Mouse (Mus musculus) spleen, embryonic (tissue): ENCODE measurements at regions not wholly inside any gene's neighbourhood (a gene's known extent, or its start where the extent isn't known, plus 50 kb on each side); places are given as distances from the start of the nearest gene placed in this dataset.

Source experiments
- CTCF ChIA-PET: fragments of 350-600 bp; sonication (Branson Sonifier 250); formaldehyde crosslinking; loops from one replicate; lab custom pipeline; 2022; lab: Charles Lee

DNA sequence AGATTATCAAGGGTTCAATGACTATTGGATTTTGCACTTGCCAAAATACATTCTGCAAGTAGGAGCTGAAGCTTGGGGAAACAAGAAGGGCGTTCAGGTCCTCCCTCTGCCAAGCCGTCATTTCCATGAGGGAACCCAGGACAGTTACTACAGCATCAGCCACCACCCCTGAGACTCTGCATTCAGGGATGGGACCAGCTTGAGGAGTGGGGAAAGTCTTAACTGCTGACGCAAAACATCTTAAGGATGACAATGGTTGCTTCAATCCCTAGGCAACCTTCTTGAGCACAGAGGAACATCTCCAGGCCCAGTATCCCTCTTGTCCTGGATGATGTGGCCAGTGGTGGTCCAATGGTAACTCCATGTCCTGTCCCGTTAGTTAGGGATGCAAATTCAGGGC lies 137.2 kb upstream of the Noct start:
- CTCF ChIA-PET: no interaction called here

DNA sequence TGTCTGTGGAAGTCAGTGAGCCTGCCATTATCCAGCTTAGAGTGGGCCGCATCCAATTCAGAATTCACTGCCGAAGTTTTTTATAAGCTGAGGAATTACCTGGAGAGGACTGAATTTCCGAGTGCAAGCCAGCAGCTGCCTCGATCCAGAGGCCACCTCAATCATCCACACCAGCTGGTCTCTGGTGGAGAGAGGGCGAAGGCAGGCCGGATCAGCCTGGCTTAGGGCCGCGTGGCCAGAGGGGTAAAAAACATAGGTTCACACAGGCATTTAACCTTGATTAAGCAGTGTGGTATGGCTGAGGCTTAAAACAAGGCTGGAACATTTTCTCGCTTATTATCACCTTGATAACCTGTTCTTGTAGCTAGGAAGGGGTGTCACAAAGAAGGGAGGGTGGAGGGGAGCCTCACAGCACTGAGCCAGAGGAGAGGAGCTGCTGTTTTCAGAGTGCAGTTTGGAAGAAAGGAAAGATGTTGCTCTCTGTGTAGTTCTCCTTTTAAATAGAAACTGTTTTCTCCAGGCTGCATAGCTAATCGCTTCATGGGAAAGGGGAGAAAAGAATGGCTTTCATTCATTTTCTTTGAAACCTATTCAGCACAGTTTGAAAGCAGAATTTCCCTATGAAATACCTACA lies 135.1 kb upstream of the Noct start:
- CTCF ChIA-PET: no interaction called here

DNA sequence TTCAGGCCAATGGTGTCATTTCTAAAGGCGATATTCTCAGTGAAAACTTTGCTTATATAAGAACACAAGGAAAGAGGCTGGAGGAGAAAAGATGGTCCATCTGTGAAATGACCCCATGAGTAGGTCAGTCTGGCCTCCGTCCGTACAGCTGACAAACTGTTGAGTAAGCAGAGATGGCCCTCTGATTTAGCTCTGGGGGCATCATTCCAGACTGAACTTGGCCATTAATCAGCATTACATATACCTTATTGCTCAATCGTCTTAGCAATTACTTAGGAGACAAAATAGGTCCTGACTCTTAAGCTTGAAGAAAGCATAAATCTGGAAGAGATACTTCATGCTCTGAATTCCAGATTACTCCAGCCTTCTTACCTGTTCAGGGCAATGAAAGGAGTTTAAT lies 132.8 kb upstream of the Noct start:
- CTCF ChIA-PET: no interaction called here

DNA sequence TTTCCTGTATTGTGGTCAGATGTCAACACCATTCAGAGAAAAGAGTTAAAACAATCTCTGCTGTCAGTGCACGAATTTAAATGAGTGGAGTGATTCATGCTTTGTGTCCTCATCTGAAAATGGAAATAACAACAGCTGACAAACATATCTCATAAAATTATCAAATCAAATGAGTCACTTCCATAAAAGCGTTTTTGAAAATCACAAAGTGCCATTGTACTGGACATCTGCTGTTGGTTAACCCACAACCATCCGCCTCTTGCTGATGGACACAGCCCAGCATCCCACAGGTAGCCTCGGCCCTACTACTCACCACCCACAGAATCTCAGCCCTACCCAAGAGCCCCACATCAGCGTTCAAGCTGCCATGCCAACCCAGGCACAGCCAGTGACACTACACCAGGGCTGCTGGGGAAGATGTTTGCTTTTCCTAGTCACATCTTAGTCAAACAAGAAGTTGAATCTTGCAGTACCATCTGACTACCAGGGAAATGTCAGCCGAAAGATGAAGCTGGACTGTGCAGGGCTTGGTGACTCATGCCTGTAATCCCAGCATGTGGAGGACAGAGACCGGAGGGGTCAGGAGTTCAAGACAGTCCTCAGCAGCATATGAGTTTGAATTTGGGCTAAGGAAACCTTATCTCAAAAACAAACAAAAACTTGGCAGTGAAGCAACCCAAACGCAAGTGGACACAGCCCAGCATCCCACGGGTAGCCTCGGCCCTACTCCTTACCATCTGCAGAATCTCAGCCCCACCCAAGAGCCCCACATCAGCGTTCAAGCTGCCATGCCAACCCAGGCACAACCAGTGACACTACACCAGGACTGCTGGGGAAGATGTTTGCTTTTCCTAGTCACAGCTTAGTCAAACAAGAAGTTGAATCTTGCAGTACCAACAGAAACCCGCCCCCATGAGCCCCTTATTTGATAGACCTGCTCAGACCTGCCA lies 131.9 kb upstream of the Noct start:
- CTCF ChIA-PET: no interaction called here

DNA sequence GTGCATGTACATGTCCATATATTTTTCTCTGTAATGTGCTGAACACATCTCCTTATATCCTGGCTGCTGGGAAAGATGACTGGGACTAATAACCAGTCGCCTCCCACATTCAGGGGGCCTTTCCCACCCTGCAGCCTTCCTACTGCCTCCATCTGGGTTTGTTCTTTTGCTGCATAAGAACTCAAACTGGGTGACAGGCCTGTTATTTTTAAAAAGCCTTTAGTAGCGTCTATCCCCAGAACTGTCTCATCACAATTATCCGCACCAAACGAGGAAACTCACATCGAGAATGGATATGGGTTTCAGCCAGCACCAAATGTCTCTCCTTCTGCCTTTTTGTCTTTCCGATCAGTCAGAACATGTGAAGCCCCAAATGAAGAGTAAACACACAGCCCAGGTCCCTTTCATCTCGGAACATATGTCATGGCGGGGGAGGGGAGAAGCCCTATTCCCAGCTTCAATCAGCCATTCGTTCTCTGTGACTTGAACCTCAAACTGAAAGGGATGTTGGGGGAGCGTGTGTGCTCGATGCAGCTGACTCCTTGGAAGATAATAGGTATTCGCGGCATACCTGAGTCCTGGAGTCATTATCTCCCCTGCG lies 128.3 kb upstream of the Noct start:
- CTCF ChIA-PET: no interaction called here

DNA sequence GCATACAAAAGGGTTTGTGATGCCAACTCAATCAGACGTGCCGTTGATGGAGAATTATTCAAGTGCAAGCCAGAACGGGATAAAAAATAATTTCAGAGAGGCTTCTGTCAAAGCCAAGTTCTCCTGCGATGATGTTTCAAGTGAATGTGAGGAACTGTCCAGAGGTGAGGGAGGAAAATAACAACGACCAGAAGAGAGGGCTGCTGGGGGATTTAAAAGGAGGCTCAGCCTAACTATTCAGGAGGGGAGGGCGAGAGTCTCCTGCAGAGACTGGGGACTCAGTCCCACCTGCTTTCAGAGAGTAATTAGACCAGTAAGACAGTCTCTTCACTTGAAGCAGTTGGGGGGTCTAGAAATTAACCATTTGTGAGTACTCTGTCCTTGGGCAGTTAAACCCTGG lies 127.7 kb upstream of the Noct start:
- CTCF ChIA-PET: no interaction called here

DNA sequence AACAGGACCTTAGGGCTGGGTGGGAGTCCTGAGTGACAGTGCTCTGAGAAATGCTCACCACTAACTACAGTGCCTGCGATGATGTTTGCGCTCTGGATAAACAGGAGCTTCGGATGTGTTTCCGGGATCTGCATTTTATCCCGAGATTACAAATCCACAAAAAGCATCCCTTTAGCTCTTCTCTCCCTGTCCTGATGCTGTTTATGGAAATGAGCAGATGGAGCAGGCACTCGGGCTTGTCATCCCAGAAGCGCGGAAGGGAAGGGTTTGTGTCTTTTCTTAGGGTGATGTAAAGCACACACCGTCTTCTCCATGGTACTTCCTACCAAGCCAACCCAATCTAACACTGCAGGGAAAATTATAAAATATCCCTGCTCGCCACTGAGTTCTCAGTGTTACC lies 126.9 kb upstream of the Noct start:
- CTCF ChIA-PET: no interaction called here

DNA sequence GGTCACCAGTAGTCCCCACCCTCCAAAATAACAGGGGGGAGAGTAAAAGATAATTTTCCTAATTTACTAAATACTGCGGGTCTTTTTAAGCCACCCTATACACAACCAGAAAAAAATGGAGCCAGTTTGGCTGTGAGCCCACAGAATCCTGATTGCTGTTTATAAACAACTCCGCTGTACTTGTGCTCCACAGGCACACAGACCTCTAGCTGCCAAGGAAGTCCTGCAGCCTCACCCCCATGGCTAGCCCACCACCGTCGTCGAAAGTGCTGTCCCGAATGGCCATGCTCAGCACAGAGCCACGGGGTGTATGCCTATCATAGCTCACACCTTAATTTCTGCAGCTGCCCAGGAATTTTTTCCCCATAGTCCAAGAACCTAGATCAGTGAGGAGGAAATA lies 124.3 kb upstream of the Noct start:
- CTCF ChIA-PET: no interaction called here

DNA sequence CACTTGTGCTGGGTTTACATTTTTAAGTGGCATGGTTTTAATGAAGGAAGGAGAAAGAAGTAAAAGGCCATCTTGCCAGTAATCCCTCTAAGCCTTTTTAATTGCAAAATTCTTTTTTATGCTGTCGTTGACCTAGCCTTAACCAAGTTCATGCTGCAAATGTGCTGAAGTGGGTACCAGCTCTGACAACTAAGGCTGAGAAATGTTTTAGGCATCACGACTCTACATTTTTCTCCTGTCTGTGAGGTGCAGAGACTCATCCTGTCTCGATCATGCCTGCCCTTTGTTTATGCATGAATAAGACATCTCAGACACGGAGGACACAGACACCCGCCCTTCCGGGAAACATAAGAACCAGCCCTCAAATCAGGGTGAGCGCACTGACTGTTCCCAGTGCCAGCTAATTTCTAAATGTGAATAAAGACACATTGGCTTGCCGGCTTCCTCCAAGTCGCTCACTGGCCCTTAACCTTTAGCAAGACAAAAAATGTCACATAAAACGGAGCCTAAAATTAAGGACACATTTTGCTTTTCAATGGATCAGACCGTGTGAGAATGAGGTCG lies 115.5 kb upstream of the Noct start:
- CTCF ChIA-PET: no interaction called here

DNA sequence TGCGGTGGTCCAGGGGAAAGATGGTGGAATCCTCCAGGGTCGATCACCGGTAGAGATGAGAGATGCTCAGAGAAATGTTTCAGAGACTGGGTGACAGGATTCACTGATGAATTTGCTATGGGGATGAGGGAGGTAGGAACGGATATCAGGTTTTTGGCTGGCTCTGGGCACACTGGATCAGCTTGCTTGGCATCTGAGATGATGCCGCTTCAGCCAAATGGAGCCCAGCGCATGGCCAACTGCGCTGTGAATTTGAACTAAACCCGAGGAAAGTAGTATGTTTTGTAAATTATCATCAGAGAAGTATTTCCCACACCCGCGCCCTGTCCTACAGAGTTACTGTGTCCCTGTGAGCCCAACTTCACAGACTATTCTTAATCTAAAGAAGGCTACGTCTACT lies 113.0 kb upstream of the Noct start:
- CTCF ChIA-PET: no interaction called here

DNA sequence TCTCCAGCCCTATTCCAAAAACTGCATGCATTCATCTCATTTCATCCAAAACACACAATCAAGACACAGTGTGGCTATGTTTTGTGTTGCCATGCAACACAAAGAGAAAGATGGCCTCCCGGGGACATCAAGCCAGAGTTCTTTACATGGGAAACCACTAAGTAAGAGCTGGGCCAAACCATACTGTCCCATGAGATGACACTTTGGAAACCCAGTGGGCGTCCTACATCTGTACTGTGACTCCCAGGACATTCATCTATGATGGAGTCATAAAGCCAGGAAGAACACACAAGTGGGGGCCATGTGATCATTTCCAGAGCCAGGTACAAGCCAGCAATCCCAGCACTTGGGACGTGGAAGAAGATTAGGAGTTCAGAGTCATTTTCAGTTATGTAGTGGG lies 111.9 kb upstream of the Noct start:
- CTCF ChIA-PET: no interaction called here

DNA sequence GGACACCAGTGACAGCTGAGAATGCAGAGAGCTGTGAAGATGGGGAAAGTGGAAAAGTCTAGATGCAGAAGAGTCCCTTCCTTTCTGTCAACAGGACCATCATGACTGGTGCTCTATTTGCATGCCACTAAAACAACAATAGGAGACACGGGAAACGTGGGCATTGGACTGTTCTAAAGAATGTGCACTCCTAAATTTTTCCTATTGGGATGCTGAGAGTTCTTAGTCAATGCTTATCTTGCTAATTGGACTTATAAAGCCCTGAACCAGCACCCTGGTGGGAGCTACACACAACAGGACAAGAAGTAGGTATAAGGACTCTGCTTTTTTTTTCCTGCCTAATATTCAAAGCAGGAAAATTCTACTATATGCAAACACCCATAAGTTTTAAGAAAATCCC lies 108.3 kb upstream of the Noct start:
- CTCF ChIA-PET: no interaction called here

DNA sequence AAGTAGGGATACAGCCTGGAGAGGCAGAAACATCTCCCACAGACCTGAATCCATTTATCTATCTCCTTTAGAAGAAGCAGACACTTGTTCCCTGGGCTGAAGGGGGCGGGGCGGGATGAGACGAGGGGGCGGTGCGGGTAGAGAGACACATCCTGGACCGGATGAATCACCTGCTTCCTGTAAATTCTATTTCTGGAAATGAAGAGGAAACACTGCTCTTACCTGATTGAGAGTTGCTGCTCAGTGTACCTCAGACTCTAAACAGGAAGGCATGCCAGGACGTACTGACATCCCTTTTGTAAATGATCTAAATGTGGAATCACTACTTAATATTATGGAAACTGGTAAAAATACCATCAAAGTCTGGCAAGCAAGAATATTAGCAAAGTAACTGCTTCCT lies 105.5 kb upstream of the Noct start:
- CTCF ChIA-PET: no interaction called here

DNA sequence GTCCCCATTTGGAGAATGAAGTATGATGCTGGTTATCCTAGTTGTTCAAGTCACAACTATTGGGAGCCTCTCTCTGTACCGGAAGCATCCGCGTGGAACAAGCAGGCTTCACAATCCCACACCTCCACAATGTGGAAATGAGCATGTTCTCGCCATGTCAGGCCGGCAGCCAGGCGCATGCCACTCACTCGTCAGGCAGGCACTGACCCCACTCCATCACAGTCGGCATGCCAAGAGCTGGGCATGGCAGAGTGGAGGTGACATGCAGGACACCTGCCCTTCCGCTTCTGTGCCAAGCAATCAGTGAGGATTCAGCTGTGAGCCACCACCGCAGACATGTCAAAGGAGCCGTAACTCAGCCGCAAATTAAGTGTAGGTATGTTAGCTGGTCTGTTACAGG lies 103.7 kb upstream of the Noct start:
- CTCF ChIA-PET: no interaction called here

DNA sequence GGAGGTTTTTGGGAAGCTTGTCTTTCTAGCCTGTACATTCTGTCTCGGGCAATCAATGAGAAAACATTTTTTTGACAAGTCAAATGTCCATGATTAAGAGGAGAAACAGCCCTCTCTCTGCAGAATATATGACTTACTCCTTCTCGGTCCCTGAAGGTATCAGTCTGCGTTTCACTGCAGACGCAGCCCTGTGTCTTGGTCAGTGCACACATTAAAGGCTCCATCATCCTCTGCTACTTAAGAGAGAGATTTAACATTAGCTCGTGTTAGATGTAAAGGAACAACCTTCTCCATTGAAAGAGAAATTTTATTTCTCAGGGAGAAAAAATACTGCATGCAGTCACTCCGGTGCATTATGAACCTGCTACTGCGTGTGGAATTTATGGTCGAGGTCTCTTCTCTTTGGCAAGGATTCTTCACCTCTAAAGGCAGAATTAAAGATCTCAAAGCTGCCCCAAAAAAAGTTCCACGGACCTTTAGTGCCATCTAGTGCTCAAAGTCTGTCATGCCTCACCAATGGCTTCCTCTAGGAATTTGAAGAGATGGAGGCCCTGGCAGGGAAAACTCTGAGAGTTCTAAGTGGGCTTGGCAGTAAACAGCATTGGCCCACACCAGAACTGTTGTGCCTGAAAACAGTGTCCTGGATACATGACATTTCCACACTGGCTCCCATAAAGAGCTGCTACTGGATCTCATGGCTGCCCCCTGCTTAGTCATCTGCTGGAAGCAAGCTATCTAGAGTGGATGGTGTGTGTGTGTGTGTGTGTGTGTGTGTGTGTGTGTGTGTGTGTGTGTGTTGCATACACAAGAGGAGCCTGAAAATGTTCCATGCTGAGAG lies 102.3 kb upstream of the Noct start:
- CTCF ChIA-PET: no interaction called here

DNA sequence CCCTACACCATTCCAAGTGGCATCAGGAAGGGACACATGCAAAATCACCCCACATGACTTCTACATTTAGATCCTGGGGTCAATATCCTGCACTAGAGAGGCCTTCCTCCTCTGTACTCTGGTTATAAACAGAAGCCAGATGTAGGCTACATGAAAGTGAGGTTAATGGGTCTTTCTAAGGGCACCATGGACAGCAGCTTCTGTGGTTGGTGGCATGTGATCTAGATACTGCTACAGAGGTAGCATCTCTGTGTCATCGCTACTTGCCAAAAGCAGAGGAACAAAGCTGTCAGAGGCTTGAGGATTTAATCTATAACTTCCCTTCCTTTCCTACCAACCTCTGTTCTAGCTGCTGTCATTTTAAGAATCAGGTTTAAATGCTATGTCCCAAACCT lies 101.7 kb upstream of the Noct start:
- CTCF ChIA-PET: no interaction called here

DNA sequence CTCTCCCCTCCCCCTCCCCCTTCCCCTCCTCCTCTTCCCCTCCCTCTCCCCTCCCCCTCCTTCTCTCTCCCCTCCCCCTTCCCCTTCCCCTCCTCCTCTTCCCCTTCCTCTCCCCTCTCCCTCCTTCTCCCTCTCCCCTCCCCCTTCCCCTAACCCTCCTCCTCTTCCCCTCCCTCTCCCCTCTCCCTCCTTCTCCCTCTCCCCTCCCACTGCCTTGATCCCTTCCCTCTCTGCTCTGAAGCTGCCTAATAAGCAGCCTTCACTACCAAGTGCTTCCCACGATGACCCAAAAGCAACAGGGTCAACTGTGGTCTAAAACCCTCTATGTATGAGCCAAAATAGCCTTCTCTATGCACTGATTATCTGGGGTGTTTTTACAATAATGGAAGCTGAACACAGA lies 96.4 kb upstream of the Noct start:
- CTCF ChIA-PET: no interaction called here

DNA sequence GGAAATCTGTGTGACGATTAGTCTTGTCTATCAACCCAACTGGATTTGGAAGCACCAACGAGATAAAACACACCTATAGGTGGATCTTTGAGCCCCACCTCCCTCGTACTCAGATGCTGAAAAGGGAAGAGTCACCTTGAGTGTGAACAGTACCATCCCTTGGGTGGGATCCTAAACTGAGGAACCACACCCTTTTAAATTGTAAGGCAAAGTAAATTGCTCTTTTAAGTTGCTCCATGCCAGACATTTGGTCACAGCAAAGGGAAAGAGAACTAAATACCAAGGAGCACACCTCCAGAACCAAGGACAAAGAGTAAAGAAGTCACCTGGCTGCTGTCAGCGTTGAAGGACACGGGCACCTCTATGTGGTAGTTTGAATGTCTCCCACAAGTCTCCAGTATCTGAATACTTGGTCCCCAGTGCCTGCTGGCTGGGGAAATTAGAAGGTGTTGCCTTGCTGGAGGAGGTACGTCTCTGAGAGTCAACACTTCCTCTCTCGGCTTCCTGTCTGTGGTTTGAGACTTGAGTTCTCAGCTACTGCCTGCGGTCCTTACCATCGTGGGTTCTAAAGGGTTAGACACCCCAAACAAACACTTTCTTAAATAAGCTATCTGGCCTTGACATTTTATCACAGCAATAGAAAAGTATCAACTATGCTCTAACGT lies 95.6 kb upstream of the Noct start:
- CTCF ChIA-PET: no interaction called here

DNA sequence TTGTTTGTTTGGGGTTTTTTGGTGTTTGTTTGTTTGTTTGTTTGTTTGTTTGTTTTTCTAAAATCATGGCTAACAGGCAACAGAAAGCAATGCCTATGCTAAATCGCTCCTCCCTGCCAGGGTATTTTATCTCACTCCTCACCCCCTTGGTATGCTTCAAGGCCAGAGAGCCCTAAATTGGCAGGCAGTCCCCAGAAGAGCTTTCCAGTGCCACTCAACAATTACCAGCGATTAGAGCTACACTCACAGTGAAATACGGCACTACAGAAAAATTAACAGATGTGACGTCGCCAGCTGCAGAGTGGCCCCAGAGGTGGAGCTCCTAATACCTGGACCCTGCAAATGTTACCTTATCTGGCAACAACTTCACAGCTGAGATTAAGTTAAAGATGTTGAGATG lies 93.5 kb upstream of the Noct start:
- CTCF ChIA-PET: no interaction called here

DNA sequence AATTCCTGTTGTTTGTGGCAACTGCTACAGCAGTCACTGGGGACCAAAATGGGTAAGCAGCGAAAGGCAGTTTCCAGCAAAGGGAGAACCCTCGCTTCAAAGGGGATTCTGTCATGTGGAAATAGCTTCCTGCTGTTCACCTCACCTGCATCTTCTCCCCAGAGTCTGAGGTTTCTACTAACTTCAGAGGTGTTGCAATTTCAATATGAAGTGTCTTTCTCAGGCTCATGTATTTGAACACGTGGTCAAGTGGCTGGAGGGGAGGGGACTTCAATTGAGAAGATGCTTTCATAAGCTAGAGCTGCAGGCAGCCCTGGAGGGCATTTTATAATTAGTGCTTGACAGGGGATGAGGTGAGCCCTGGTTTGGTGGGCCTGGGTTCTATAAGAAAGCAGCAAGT lies 92.9 kb upstream of the Noct start:
- CTCF ChIA-PET: no interaction called here

DNA sequence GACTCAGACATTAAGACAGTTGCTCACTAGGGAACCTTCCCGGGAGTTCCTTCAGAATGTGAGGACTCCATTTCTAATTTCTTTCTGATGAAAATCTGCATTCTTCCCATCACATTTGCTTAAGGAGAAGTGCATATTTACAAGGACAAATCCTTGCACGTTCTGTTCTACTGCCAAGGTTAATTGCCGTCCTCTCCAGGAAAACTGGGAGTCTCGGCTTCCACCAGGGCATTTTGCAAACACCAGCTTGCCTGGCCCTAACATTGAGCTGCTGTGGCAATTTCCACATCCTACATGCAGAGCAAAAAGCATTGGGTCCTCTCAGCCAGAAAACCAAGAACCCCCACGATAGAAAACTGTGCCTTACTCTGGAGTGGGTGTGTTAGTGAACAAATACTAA lies 91.5 kb upstream of the Noct start:
- CTCF ChIA-PET: no interaction called here
